Mouse (Mus musculus): ENCODE results near the gene Phtf2. TPM values are rescaled to one million over a fixed set of nuclear protein-coding genes. Genes with fewer than 3 reads are reported as not detected.
"Not testable (repeated sequence)": the region's sequence is repeated elsewhere in the genome, so short reads cannot be mapped to it uniquely, and the experiment has no call there.

The Phtf2 gene
- polyA plus RNA-seq, 1 experiment from 2014 or later: 15.8 TPM

DNA sequence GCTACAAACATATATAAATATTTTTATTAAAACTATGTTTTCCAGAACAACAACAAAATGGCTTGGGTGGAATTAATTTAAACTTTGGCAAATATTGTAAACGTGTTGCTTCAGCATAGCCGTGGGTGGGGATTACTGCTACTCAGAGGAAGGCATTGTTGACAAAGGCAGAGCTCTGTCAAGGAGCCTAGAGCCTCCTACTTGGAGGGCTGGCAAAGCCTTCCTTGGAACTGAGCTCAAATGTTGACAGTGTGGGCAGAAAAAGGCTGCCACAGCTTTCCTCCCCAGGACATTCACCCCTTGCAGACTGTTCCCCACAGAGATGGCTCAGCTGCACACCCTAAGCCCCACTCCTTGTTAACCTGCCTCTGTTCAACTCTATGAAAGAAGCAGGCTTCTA, 128.8 kb downstream of the Phtf2 start:
- WGBS: 66% methylated on average over 2 of the region's 2 CpGs
- H3K4me1 ChIP-seq (ENCODE audit: insufficient read depth, low read length): no peaks in the 10 kb centered on the region
- 0 out of 2 replicates have a peak, but pooled peaks cover 3% of the 10 kb centered on the region for H3K36me3 ChIP-seq (ENCODE audit: insufficient read depth, low read length)
- no peak for ATAC-seq (ENCODE audit: low FRiP score, low TSS enrichment)
- H3K9ac ChIP-seq (replicated peaks; ENCODE audit: low read length): no peak overlapping the region
- H3K27ac ChIP-seq (ENCODE audit: low read length): no peak overlapping the region
- no peaks in the 10 kb centered on the region for H3K9me3 ChIP-seq (ENCODE audit: low read length)
- H3K27me3 ChIP-seq (ENCODE audit: insufficient read depth, low read length): no peaks in the 10 kb centered on the region
- no peak overlapping the region for H3K4me2 ChIP-seq (replicated peaks; ENCODE audit: low read depth, low read length)
- H3K4me3 ChIP-seq (ENCODE audit: low read length): no peak overlapping the region

GRCm38 (mm10) chr5:20751696-20752095, 130.2 kb downstream of the Phtf2 start:
- H3K4me3 ChIP-seq (ENCODE audit: low read length): no peak overlapping the region
- 65% methylated on average over 7 of the region's 7 CpGs for WGBS
- no peaks in the 10 kb centered on the region for H3K27me3 ChIP-seq (ENCODE audit: insufficient read depth, low read length)
- H3K36me3 ChIP-seq (ENCODE audit: insufficient read depth, low read length): 0 out of 2 replicates have a peak, but pooled peaks cover 3% of the 10 kb centered on the region
- no peak for ATAC-seq (ENCODE audit: low FRiP score, low TSS enrichment)
- H3K4me1 ChIP-seq (ENCODE audit: insufficient read depth, low read length): no peaks in the 10 kb centered on the region
- H3K4me2 ChIP-seq (replicated peaks; ENCODE audit: low read depth, low read length): no peak overlapping the region
- H3K27ac ChIP-seq (ENCODE audit: low read length): no peak overlapping the region
- H3K9me3 ChIP-seq (ENCODE audit: low read length): no peaks in the 10 kb centered on the region
- H3K9ac ChIP-seq (replicated peaks; ENCODE audit: low read length): no peak overlapping the region

- H3K4me2 ChIP-seq (replicated peaks; ENCODE audit: low read depth, low read length): no peak overlapping the region
- no peaks in the 10 kb centered on the region for H3K27me3 ChIP-seq (ENCODE audit: insufficient read depth, low read length)
- no peaks in the 10 kb centered on the region for H3K4me1 ChIP-seq (ENCODE audit: insufficient read depth, low read length)
- no peak for ATAC-seq (ENCODE audit: low FRiP score, low TSS enrichment)
- H3K36me3 ChIP-seq (ENCODE audit: insufficient read depth, low read length): no peaks in the 10 kb centered on the region
- no peak overlapping the region for H3K9ac ChIP-seq (replicated peaks; ENCODE audit: low read length)
- no peak overlapping the region for H3K4me3 ChIP-seq (ENCODE audit: low read length)
- WGBS: 64% methylated on average over 7 of the region's 7 CpGs
- H3K9me3 ChIP-seq (ENCODE audit: low read length): no peaks in the 10 kb centered on the region
- H3K27ac ChIP-seq (ENCODE audit: low read length): no peak overlapping the region
Measured at GRCm38 (mm10) chr5:20751000-20751399, 130.9 kb downstream of the Phtf2 start.

DNA sequence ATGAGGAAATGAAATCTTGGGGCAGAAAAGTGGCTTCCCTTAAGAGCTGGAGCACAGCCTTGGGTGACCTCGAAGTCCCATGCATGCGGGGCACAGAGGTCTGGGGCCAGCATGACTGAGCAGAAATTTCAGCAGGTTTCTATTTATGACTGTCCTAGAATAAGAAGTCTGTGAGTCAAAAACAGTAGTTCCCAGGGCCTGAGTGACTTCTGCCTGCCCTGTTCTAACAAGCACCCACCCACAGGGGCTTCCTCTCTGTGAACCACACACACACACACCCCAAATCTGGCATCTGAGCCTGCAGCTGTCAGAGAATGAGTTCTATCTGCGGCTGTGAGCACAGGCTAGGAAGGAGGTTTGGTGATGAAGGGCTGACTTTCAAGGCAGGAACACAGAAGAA, 132.4 kb downstream of the Phtf2 start:
- Histone ChIP-seq H3K9ac (replicated peaks; ENCODE audit: low read length) (no peak overlapping the region), H3K36me3 (ENCODE audit: insufficient read depth, low read length) (no peaks in the 10 kb centered on the region), H3K27ac (ENCODE audit: low read length) (no peak overlapping the region), H3K27me3 (ENCODE audit: insufficient read depth, low read length) (no peaks in the 10 kb centered on the region), H3K4me2 (replicated peaks; ENCODE audit: low read depth, low read length) (no peak overlapping the region), H3K9me3 (ENCODE audit: low read length) (no peaks in the 10 kb centered on the region), H3K4me1 (ENCODE audit: insufficient read depth, low read length) (no peaks in the 10 kb centered on the region), H3K4me3 (ENCODE audit: low read length) (no peak overlapping the region)
- WGBS: 74% methylated on average over 3 of the region's 3 CpGs
- no peak for ATAC-seq (ENCODE audit: low FRiP score, low TSS enrichment)

GRCm38 (mm10) chr5:20748856-20749255, 133.1 kb downstream of the Phtf2 start:
- no peaks in the 10 kb centered on the region for H3K36me3 ChIP-seq (ENCODE audit: insufficient read depth, low read length)
- ATAC-seq (ENCODE audit: low FRiP score, low TSS enrichment): no peak
- H3K4me1 ChIP-seq (ENCODE audit: insufficient read depth, low read length): no peaks in the 10 kb centered on the region
- H3K27ac ChIP-seq (ENCODE audit: low read length): no peak overlapping the region
- no peak overlapping the region for H3K4me2 ChIP-seq (replicated peaks; ENCODE audit: low read depth, low read length)
- H3K9ac ChIP-seq (replicated peaks; ENCODE audit: low read length): no peak overlapping the region
- H3K9me3 ChIP-seq (ENCODE audit: low read length): no peaks in the 10 kb centered on the region
- H3K27me3 ChIP-seq (ENCODE audit: insufficient read depth, low read length): no peaks in the 10 kb centered on the region
- WGBS: 92% methylated on average over 8 of the region's 8 CpGs
- no peak overlapping the region for H3K4me3 ChIP-seq (ENCODE audit: low read length)

DNA sequence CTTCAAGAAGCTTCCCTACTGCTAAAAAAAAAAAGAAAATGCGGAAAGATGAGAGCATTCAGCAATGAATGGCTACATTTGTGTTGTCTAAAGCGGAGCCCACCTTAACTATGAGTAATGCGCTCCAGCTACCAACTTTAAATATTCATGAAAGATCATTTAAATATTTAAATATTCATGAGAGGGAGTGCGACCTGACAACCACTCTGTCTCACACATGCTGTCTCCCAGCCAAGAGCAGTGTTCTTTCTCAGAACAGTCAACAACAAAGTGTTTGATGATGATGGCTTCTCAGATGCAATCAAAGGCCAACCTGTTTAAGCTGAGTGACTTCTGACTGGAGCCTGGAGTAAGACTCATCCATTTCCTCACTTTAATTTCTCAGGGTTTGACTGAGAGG, 133.8 kb downstream of the Phtf2 start:
- Histone ChIP-seq H3K9me3 (ENCODE audit: low read length) (no peaks in the 10 kb centered on the region), H3K9ac (replicated peaks; ENCODE audit: low read length) (no peak overlapping the region), H3K4me3 (ENCODE audit: low read length) (no peak overlapping the region), H3K4me1 (ENCODE audit: insufficient read depth, low read length) (no peaks in the 10 kb centered on the region), H3K27ac (ENCODE audit: low read length) (no peak overlapping the region), H3K27me3 (ENCODE audit: insufficient read depth, low read length) (no peaks in the 10 kb centered on the region), H3K36me3 (ENCODE audit: insufficient read depth, low read length) (no peaks in the 10 kb centered on the region), H3K4me2 (replicated peaks; ENCODE audit: low read depth, low read length) (no peak overlapping the region)
- 89% methylated on average over 4 of the region's 4 CpGs for WGBS
- ATAC-seq (ENCODE audit: low FRiP score, low TSS enrichment): no peak

DNA sequence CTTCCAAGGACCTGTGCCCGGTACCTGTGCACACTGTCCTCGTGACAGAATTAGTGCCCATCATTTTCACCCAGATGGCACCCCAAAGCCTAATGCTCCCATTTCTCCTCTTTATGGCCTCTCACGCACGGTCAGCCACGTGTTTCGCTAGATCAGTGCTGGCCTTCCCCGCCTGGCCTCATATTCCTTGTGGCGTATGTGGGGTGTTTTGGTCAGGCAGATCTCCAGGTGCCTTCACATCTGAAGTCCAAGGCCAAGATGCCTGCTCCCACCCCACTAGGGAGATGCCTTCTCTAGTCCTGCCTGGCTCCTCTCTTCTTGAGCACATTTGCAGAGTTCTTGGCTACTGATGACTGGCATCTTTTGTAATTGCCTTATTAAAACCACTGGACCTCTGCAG, 140.0 kb downstream of the Phtf2 start:
- WGBS: 58% methylated on average over 8 of the region's 8 CpGs
- Histone ChIP-seq H3K4me2 (replicated peaks; ENCODE audit: low read depth, low read length) (no peak overlapping the region), H3K36me3 (ENCODE audit: insufficient read depth, low read length) (no peaks in the 10 kb centered on the region), H3K9ac (replicated peaks; ENCODE audit: low read length) (no peak overlapping the region), H3K27ac (ENCODE audit: low read length) (no peak overlapping the region), H3K4me1 (ENCODE audit: insufficient read depth, low read length) (no peaks in the 10 kb centered on the region), H3K9me3 (ENCODE audit: low read length) (no peaks in the 10 kb centered on the region), H3K27me3 (ENCODE audit: insufficient read depth, low read length) (no peaks in the 10 kb centered on the region), H3K4me3 (ENCODE audit: low read length) (no peak overlapping the region)
- ATAC-seq (ENCODE audit: low FRiP score, low TSS enrichment): no peak

- Histone ChIP-seq H3K4me1 (ENCODE audit: insufficient read depth, low read length) (no peaks in the 10 kb centered on the region), H3K4me2 (replicated peaks; ENCODE audit: low read depth, low read length) (no peak overlapping the region), H3K27me3 (ENCODE audit: insufficient read depth, low read length) (no peaks in the 10 kb centered on the region), H3K9ac (replicated peaks; ENCODE audit: low read length) (no peak overlapping the region), H3K36me3 (ENCODE audit: insufficient read depth, low read length) (no peaks in the 10 kb centered on the region), H3K4me3 (ENCODE audit: low read length) (no peak overlapping the region), H3K9me3 (ENCODE audit: low read length) (no peaks in the 10 kb centered on the region), H3K27ac (ENCODE audit: low read length) (no peak overlapping the region)
- no peak for ATAC-seq (ENCODE audit: low FRiP score, low TSS enrichment)
- WGBS: 66% methylated on average over 6 of the region's 6 CpGs
Measured at GRCm38 (mm10) chr5:20741193-20741592, 140.7 kb downstream of the Phtf2 start.

- Histone ChIP-seq H3K27ac (ENCODE audit: low read length) (no peak overlapping the region), H3K9me3 (ENCODE audit: low read length) (no peaks in the 10 kb centered on the region), H3K4me1 (ENCODE audit: insufficient read depth, low read length) (no peaks in the 10 kb centered on the region), H3K4me3 (ENCODE audit: low read length) (no peak overlapping the region), H3K9ac (replicated peaks; ENCODE audit: low read length) (no peak overlapping the region), H3K36me3 (ENCODE audit: insufficient read depth, low read length) (no peaks in the 10 kb centered on the region), H3K27me3 (ENCODE audit: insufficient read depth, low read length) (no peaks in the 10 kb centered on the region), H3K4me2 (replicated peaks; ENCODE audit: low read depth, low read length) (no peak overlapping the region)
- ATAC-seq (ENCODE audit: low FRiP score, low TSS enrichment): no peak
- WGBS: 65% methylated on average over 2 of the region's 2 CpGs
Measured at GRCm38 (mm10) chr5:20738795-20739194, 143.1 kb downstream of the Phtf2 start.

DNA sequence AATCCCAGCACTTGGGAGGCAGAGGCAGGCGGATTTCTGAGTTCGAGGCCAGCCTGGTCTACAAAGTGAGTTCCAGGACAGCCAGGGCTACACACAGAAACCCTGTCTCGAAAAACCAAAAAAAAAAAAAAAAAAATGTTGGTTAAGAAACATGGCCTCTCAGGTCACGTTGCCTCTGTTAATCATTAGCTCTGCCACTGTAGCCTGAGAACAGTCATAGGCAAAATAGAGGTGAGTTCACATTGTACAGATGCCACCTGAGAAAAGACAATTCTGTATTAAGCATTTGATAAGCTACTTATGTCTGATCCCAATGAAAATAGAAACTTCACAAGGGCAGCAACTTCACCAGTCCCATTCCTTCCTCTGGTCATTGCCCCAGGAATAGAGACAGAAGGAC, 158.7 kb downstream of the Phtf2 start:
- 88% methylated on average over 4 of the region's 4 CpGs for WGBS
- H3K27ac ChIP-seq (ENCODE audit: low read length): not testable (repeated sequence)

More for the DNA sequence above, 158.7 kb downstream of the Phtf2 start:
- ATAC-seq (ENCODE audit: low FRiP score, low TSS enrichment); H3K4me1 ChIP-seq (ENCODE audit: insufficient read depth, low read length); H3K4me2 ChIP-seq (replicated peaks; ENCODE audit: low read depth, low read length); H3K9me3 ChIP-seq (ENCODE audit: low read length); H3K36me3 ChIP-seq (ENCODE audit: insufficient read depth, low read length); H3K9ac ChIP-seq (replicated peaks; ENCODE audit: low read length); H3K4me3 ChIP-seq (ENCODE audit: low read length); H3K27me3 ChIP-seq (ENCODE audit: insufficient read depth, low read length): not testable (repeated sequence)

Measured in kidney, embryonic 16.5 days (tissue).